Mouse (Mus musculus) bone marrow macrophage, adult 2 months (primary cell): ENCODE data around the gene Ap5b1. TPM values are rescaled to one million over a fixed set of nuclear protein-coding genes. Genes with fewer than 3 reads are reported as not detected.

Source experiments
- H3K27ac ChIP-seq: 2 replicates; pipeline ENCODE4 v1.5.1; 2012; ENCODE audit warnings: low read depth, low read length; ENCODE audit not compliant: insufficient read depth
- H3K4me1 ChIP-seq: 2 replicates; pipeline ENCODE4 v1.6.1; 2012; ENCODE audit warnings: low read length; ENCODE audit not compliant: control insufficient read depth, insufficient read depth
- H3K4me3 ChIP-seq: 2 replicates; pipeline ENCODE4 v1.5.1; 2012; ENCODE audit warnings: mild to moderate bottlenecking, low read length, moderate library complexity; ENCODE audit not compliant: insufficient read depth
- CTCF ChIP-seq: IDR thresholded peaks from 2 replicates; pipeline ENCODE4 v1.5.1; 2012; ENCODE audit warnings: low read depth, mild to moderate bottlenecking, low read length, moderate library complexity
- POLR2A ChIP-seq: IDR thresholded peaks from 2 replicates; pipeline ENCODE4 v1.6.1; 2012; ENCODE audit warnings: mild to moderate bottlenecking, low read depth, low read length, borderline replicate concordance
- polyA plus RNA-seq: library from polyadenylated mRNA; stranded (reverse); fragments of >200 nt; gene quantifications from 2 replicates; pipeline ENCODE4 v1.2.4, GENCODE M21; 2012; ENCODE audit not compliant: missing spikeins, insufficient read depth, insufficient read length

Ap5b1 gene
- polyA plus RNA-seq, 1 experiment = 14.4 TPM

GRCm38 (mm10) chr19:5608707-5609106 lies 40.9 kb downstream of the Ap5b1 start:
- H3K4me1 ChIP-seq = peaks cover 28% of the 10 kb centered on the region
- TF ChIP-seq POLR2A = no peak
- no peak overlapping the region for H3K27ac ChIP-seq
- H3K4me3 ChIP-seq = peak overlapping the region; percentile 71

- Histone ChIP-seq H3K4me1 (peaks cover 24% of the 10 kb centered on the region), H3K4me3 (peak overlapping the region; percentile 71), H3K27ac (0 out of 2 replicates have a peak overlapping the region, but pooled peaks have one; percentile 2)
- TF ChIP-seq POLR2A = no peak
- TF ChIP-seq CTCF = no peak
Observed at GRCm38 (mm10) chr19:5609171-5609546, 41.3 kb downstream of the Ap5b1 start.

GRCm38 (mm10) chr19:5609547-5610404 lies 42.0 kb downstream of the Ap5b1 start, which contains the start of gene Kat5:
Kat5 (minus strand) TSS chr19:5610237.
- H3K4me1 ChIP-seq = peaks cover 22% of the 10 kb centered on the region
- peak within 1 kb of the TSS; percentile 93 for H3K27ac ChIP-seq
- TF ChIP-seq POLR2A = no peak
- no peak for TF ChIP-seq CTCF
- H3K4me3 ChIP-seq = peak within 1 kb of the TSS; percentile 71

DNA sequence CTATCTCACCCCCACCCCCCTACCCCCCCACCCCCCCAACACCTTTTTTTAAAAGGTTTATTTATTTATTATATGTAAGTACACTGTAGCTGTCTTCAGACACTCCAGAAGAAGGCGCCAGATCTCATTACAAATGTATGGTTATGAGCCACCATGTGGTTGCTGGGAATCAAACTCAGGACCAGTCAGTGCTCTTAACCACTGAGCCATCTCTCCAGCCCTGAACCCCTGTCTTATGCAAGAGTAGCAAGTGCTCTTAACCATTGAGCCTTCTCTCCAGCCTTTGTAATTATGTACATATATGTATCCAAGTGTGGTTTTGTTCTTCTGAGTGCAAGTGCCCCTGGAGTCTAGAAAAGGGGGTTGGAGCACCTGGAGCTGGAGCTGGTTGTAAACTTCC lies 44.1 kb downstream of the Ap5b1 start:
- TF ChIP-seq CTCF (no peak), POLR2A (no peak)
- Histone ChIP-seq H3K4me3 (no peak overlapping the region), H3K4me1 (peaks cover 22% of the 10 kb centered on the region), H3K27ac (no peak overlapping the region)

DNA sequence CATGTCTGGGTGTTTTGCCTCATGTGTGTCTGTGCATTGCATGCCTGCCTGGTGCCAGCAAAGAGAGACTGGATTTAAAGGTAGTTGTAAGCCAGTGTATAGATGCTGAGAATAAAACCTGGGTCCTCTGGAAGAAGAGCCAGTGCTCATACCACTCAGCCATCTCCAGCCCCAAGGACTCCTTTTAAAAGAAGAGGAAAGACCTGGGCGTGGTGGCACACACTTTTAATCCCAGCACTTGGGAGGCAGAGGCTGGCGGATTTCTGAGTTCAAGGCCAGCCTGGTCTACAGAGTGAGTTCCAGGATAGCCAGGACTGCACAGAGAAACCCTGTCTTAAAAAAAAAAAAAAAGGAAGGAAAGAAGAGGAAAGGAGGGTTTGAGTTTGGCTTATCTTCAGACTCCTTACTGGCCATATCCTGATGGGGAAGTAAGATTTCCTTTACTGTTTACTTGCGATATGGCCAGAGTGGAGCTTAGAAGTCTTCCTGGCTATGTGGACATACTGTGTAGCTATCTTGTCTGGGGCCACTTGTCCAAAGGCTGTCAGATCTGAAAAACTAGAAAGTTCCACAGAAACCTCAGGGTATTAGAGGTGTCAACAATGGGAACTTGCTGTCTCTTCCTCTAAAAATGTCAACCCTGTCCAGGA lies 45.1 kb downstream of the Ap5b1 start:
- Histone ChIP-seq H3K4me3 (no peak overlapping the region), H3K27ac (peak overlapping the region; percentile 25), H3K4me1 (peaks cover 22% of the 10 kb centered on the region)
- no peak for TF ChIP-seq POLR2A
- TF ChIP-seq CTCF = no peak

GRCm38 (mm10) chr19:5614953-5615352 lies 47.1 kb downstream of the Ap5b1 start:
- no peak for TF ChIP-seq POLR2A
- TF ChIP-seq CTCF = no peak
- H3K4me1 ChIP-seq = peaks cover 18% of the 10 kb centered on the region
- no peak overlapping the region for H3K4me3 ChIP-seq
- H3K27ac ChIP-seq = no peak overlapping the region

DNA sequence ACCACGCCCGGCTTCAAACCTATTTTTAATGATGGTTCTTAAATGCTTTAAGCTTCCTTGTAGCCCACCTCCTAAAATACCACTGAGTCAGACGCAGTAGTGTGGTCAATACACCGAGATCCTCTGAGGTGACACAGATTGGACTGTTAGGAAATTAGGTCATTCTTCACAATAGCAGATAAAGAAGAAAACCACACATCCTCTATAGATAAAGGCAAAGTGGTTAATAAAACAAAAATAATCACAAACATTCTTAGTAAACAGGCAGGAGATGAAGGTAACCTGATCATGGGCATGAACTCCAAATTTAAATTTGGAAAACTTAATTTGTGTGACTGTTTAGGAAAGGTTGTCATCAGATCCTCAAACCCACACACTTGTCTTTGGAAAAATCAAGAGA lies 52.2 kb downstream of the Ap5b1 start:
- no peak overlapping the region for H3K4me3 ChIP-seq
- H3K4me1 ChIP-seq = peaks cover 9% of the 10 kb centered on the region
- TF ChIP-seq POLR2A = no peak
- TF ChIP-seq CTCF = no peak
- H3K27ac ChIP-seq = no peak overlapping the region

Other genes starting within 250 kb of the Ap5b1 start
- gene Catsper1, start 232.3 kb upstream of the Ap5b1 start, polyA plus RNA-seq = not detected in 2 replicates
- gene Cst6, start 218.5 kb upstream of the Ap5b1 start, polyA plus RNA-seq = not detected in 2 replicates
- 20.8 and 26.3 TPM in 2 replicates for gene Eif1ad, start 201.3 kb upstream of the Ap5b1 start, polyA plus RNA-seq
- gene Banf1, start 200.9 kb upstream of the Ap5b1 start, polyA plus RNA-seq = 102 and 103 TPM in 2 replicates
- 103 and 110 TPM in 2 replicates for gene Sart1, start 179.3 kb upstream of the Ap5b1 start, polyA plus RNA-seq
- gene Tsga10ip, start 165.5 kb upstream of the Ap5b1 start, polyA plus RNA-seq = not detected in 2 replicates
- gene Drap1, start 143.0 kb upstream of the Ap5b1 start, polyA plus RNA-seq = 160 and 167 TPM in 2 replicates
- gene AI837181, start 142.9 kb upstream of the Ap5b1 start, polyA plus RNA-seq = 47.5 and 53.7 TPM in 2 replicates
- 0.50 and 1.6 TPM in 2 replicates for gene Fosl1, start 120.5 kb upstream of the Ap5b1 start, polyA plus RNA-seq
- gene Ccdc85b, start 110.1 kb upstream of the Ap5b1 start, polyA plus RNA-seq = 3.6 and 4.2 TPM in 2 replicates
- gene Fibp, start 107.4 kb upstream of the Ap5b1 start, polyA plus RNA-seq = 69.7 and 70.6 TPM in 2 replicates
- gene Ctsw, start 99.5 kb upstream of the Ap5b1 start, polyA plus RNA-seq = not detected in 2 replicates
- gene Efemp2, start 94.1 kb upstream of the Ap5b1 start, polyA plus RNA-seq = 9.1 and 11.3 TPM in 2 replicates
- 16.7 and 19.8 TPM in 2 replicates for gene Mus81, start 79.6 kb upstream of the Ap5b1 start, polyA plus RNA-seq
- gene Cfl1, start 77.6 kb upstream of the Ap5b1 start, polyA plus RNA-seq = 1,898 and 2,021 TPM in 2 replicates
- gene 1700020D05Rik, start 64.2 kb upstream of the Ap5b1 start, polyA plus RNA-seq = 5.1 and 7.7 TPM in 2 replicates
- gene Snx32, start 57.5 kb upstream of the Ap5b1 start, polyA plus RNA-seq = 34.1 and 43.8 TPM in 2 replicates
- gene Ovol1, start 7.4 kb upstream of the Ap5b1 start, polyA plus RNA-seq = not detected in 2 replicates
- gene Rnaseh2c, start 33.8 kb downstream of the Ap5b1 start, polyA plus RNA-seq = 82.4 and 102 TPM in 2 replicates
- gene Kat5, start 42.2 kb downstream of the Ap5b1 start, polyA plus RNA-seq = 56.1 and 56.6 TPM in 2 replicates
- 77.1 and 93.4 TPM in 2 replicates for gene Rela, start 69.5 kb downstream of the Ap5b1 start, polyA plus RNA-seq
- 93.4 and 117 TPM in 2 replicates for gene Sipa1, start 95.7 kb downstream of the Ap5b1 start, polyA plus RNA-seq
- gene Map3k11, start 120.7 kb downstream of the Ap5b1 start, polyA plus RNA-seq = 79.9 and 99.1 TPM in 2 replicates
- 43.3 and 54.9 TPM in 2 replicates for gene Pcnx3, start 120.9 kb downstream of the Ap5b1 start, polyA plus RNA-seq
- not detected in 2 replicates for gene Kcnk7, start 136.3 kb downstream of the Ap5b1 start, polyA plus RNA-seq
- 123 and 125 TPM in 2 replicates for gene Ehbp1l1, start 158.3 kb downstream of the Ap5b1 start, polyA plus RNA-seq
- gene Fam89b, start 161.6 kb downstream of the Ap5b1 start, polyA plus RNA-seq = 167 and 176 TPM in 2 replicates
- gene Ltbp3, start 172.9 kb downstream of the Ap5b1 start, polyA plus RNA-seq = 11.4 and 15.7 TPM in 2 replicates
- gene Scyl1, start 203.4 kb downstream of the Ap5b1 start, polyA plus RNA-seq = 46.7 and 48.3 TPM in 2 replicates